Mouse (Mus musculus) lung, adult 2 months (tissue): Measurements from ENCODE around the gene Pank4.

Source experiments
- CTCF ChIP-seq: fragments of 200-500 bp; IDR thresholded peaks from 2 replicates; pipeline ENCODE4 v1.5.1; 2011; ENCODE audit warnings: mild to moderate bottlenecking, low read length, control low read depth; ENCODE audit not compliant: insufficient read depth
- POLR2A ChIP-seq: fragments of 200-500 bp; IDR thresholded peaks from 2 replicates; pipeline ENCODE4 v1.6.1; 2011; ENCODE audit warnings: low read depth, mild to moderate bottlenecking, control low read depth, low read length, borderline replicate concordance; ENCODE audit errors: extremely low read depth

GRCm38 (mm10) chr4:154956604-154957003 is 7.3 kb upstream of the Pank4 start:
- no peak for TF ChIP-seq CTCF
- no peak for TF ChIP-seq POLR2A
